Mouse (Mus musculus) megakaryocyte, embryonic 14.5 days (primary cell): ENCODE measurements around the gene Bpifa1.

Source experiments
- FLI1 ChIP-seq: IDR thresholded peaks from 2 replicates; pipeline ENCODE4 v1.6.1; 2012; ENCODE audit warnings: low read length, inconsistent platforms, mixed read lengths
- GATA1 ChIP-seq: IDR thresholded peaks from 3 replicates; pipeline ENCODE4 v1.6.1; 2012; ENCODE audit warnings: mixed read lengths, low read length, inconsistent platforms, borderline replicate concordance

DNA sequence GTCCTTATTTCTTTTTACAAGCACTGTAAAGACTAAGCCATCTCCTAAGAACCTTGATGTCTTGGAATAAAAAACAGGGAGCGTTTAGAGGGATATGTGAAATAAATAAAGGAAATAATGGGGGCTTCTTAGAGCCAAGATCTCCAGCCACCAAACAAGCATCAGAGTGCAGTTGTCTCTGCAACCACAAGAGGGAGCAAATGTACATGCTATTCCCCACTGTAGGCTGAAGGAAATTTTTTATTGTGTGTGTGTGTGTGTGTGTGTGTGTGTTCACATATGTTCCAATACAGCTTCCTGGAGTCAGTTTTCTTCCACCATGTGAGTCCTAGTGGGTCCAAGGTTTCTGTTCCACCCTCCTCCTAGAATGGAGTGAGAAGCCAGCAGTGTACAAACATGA, 30.6 kb downstream of the Bpifa1 start:
- no peak for TF ChIP-seq GATA1
- TF ChIP-seq FLI1, result no peak
